Mouse (Mus musculus): ENCODE measurements around the gene Pcid2. TPM values are rescaled to one million over a fixed set of nuclear protein-coding genes. Genes with fewer than 3 reads are reported as not detected.

Gene Pcid2
- polyA plus RNA-seq, 1 experiment from 2014 or later, result 56.5 TPM

Small RNA genes within 50 kb of the gene (microRNA-seq; reads per million reads assigned to microRNA genes)
- gene Mir7065, result not detected

Other genes with a start within 250 kb of the Pcid2 start
- 97.0 and 98.9 TPM in 2 replicates for gene Mcf2l, start 231.7 kb downstream of the Pcid2 start, polyA plus RNA-seq (2016; fragmentation: Nextera tagmentation; extraction: Ambion mirVana)
- gene F7, start 79.4 kb downstream of the Pcid2 start, polyA plus RNA-seq (2016; fragmentation: Nextera tagmentation; extraction: Ambion mirVana), result 0.10 and 0.14 TPM in 2 replicates
- 0.23 and 0.43 TPM in 2 replicates for gene F10, start 68.2 kb downstream of the Pcid2 start, polyA plus RNA-seq (2016; fragmentation: Nextera tagmentation; extraction: Ambion mirVana)
- gene Proz, start 44.5 kb downstream of the Pcid2 start, polyA plus RNA-seq (2016; fragmentation: Nextera tagmentation; extraction: Ambion mirVana), result 0.41 and 0.53 TPM in 2 replicates
- 84.7 and 85.9 TPM in 2 replicates for gene Cul4a, start 162 bp upstream of the Pcid2 start, polyA plus RNA-seq (2016; fragmentation: Nextera tagmentation; extraction: Ambion mirVana)
- gene Lamp1, start 53.7 kb upstream of the Pcid2 start, polyA plus RNA-seq (2016; fragmentation: Nextera tagmentation; extraction: Ambion mirVana), result 247 and 255 TPM in 2 replicates
- gene Grtp1, start 95.2 kb upstream of the Pcid2 start, polyA plus RNA-seq (2016; fragmentation: Nextera tagmentation; extraction: Ambion mirVana), result 11.1 and 11.3 TPM in 2 replicates
- 0.45 and 0.47 TPM in 2 replicates for gene Adprhl1, start 148.7 kb upstream of the Pcid2 start, polyA plus RNA-seq (2016; fragmentation: Nextera tagmentation; extraction: Ambion mirVana)
- 33.1 and 34.4 TPM in 2 replicates for gene Dcun1d2, start 182.7 kb upstream of the Pcid2 start, polyA plus RNA-seq (2016; fragmentation: Nextera tagmentation; extraction: Ambion mirVana)
- 45.8 and 51.5 TPM in 2 replicates for gene Tmco3, start 182.7 kb upstream of the Pcid2 start, polyA plus RNA-seq (2016; fragmentation: Nextera tagmentation; extraction: Ambion mirVana)
- gene Tfdp1, start 233.3 kb upstream of the Pcid2 start, polyA plus RNA-seq (2016; fragmentation: Nextera tagmentation; extraction: Ambion mirVana), result 148 and 152 TPM in 2 replicates